In genomic region chr5:151725619-151726018, GRCm38 (mm10) we compare ENCODE assay signal across 13 mouse cellular contexts.
"Had no signal": no experiment of that assay in that cellular context is flagged by ENCODE, and none has a peak within 500 bp of the region (broad histone marks: within the 10 kb centered on the region; RNA-seq: fewer than 3 reads in every experiment).

No protein-coding gene starts in this region.

- DNase-seq: kidney, adult 9 months; kidney, postnatal 25 days; layer of hippocampus, postnatal 36 days; liver, embryonic 13.5 days; lung, adult 2 months; lung, postnatal 14 days; lung, postnatal 4 days; retina, postnatal 1 day; right cerebral cortex, postnatal 25 days; spleen, adult 18-20 months; thymus, postnatal 25 days had no signal

- ATAC-seq: midbrain, embryonic 13.5 days; midbrain, embryonic 16.5 days had no signal
